Mouse (Mus musculus) spleen, adult 2 months (tissue): Measurements from ENCODE around the gene Ap5s1.

Experiments
- CTCF ChIP-seq: fragments of 200-500 bp; IDR thresholded peaks from 2 replicates; pipeline ENCODE4 v1.5.1; 2011; ENCODE audit warnings: mild to moderate bottlenecking, inconsistent platforms; ENCODE audit not compliant: insufficient read depth, insufficient read length, insufficient replicate concordance; ENCODE audit errors: extremely low read depth
- POLR2A ChIP-seq: fragments of 200-500 bp; IDR thresholded peaks from 2 replicates; pipeline ENCODE4 v1.6.1; 2011; ENCODE audit warnings: low read depth, low read length, inconsistent platforms

DNA sequence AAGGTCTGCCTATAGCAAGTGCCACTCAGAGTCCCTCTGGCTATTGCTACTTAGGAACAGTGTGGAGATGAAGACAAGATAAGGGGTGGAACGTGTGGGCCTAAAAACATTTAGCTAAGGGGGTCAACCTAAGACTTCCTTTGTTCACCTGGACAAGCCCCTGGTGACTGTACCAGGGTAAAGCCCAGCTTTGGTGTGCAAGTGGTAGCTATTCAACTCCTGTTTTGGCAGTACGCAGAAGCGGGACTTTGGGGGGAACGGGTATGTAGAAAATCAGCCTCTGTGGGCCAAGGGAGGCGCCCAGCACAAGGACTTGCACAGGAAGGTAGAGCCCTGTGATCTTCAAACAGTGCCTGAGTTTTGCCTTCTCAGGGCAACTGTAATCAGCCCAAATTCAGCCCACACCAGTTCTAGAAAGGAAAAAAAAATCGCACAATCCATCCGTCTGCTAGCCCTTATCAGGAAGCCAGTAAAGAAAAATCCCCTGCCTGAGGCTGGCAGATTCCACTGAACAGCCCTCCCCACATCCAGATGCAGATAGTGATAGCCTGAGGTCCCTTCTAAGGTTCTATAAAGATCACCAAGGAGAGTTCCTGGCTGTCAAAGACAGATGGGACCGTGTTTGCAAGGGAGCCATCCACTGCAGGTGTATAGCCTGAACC lies 1.2 kb upstream of the Ap5s1 start:
- TF ChIP-seq POLR2A (no peak), CTCF (no peak)
